Mouse (Mus musculus) liver, embryonic 11.5 days (tissue): ENCODE measurements around the gene Apoa4. TPM values are rescaled to one million over a fixed set of nuclear protein-coding genes. Genes with fewer than 3 reads are reported as not detected.

Experiments
- ATAC-seq: fragments of 200-750 bp; cut with Nextera tagmentation; replicated peaks from 2 replicates; pipeline ENCODE4 v1.8.0; 2017; ENCODE audit warnings: moderate number of reproducible peaks, mild to moderate bottlenecking, moderate TSS enrichment, moderate library complexity; ENCODE audit not compliant: low FRiP score
- DNase-seq: peaks from one replicate; pipeline ENCODE4 v3.0.0-alpha.2; 2017; ENCODE audit warnings: low spot score
- H3K27ac ChIP-seq: fragments of 300-500 bp; sonication (generic); 2 replicates; pipeline ENCODE4 v1.5.1; 2014; ENCODE audit warnings: mild to moderate bottlenecking, low read depth, low read length, control low read depth
- H3K27me3 ChIP-seq: fragments of 300-500 bp; sonication (generic); replicated peaks from 2 replicates; pipeline ENCODE4 v1.6.1; 2014; ENCODE audit warnings: low read length, mixed read lengths; ENCODE audit not compliant: control insufficient read depth, insufficient read depth
- H3K36me3 ChIP-seq: fragments of 300-500 bp; sonication (generic); 2 replicates; pipeline ENCODE4 v1.6.1; 2014; ENCODE audit warnings: mild to moderate bottlenecking, low read length, moderate library complexity, mixed read lengths; ENCODE audit not compliant: control insufficient read depth, insufficient read depth
- H3K4me1 ChIP-seq: fragments of 300-500 bp; sonication (generic); replicated peaks from 2 replicates; pipeline ENCODE4 v1.6.1; 2014; ENCODE audit warnings: low read length, mixed read lengths; ENCODE audit not compliant: control insufficient read depth, insufficient read depth
- H3K4me2 ChIP-seq: fragments of 300-500 bp; sonication (generic); 2 replicates; pipeline ENCODE4 v1.6.1; 2014; ENCODE audit warnings: mild to moderate bottlenecking, control low read depth, moderate library complexity
- H3K4me3 ChIP-seq: fragments of 300-500 bp; sonication (generic); 2 replicates; pipeline ENCODE4 v1.5.1; 2014; ENCODE audit warnings: low read depth, low read length, control low read depth
- H3K9ac ChIP-seq: fragments of 300-500 bp; sonication (generic); 2 replicates; pipeline ENCODE4 v1.6.1; 2014; ENCODE audit warnings: low read depth, low read length, control low read depth
- H3K9me3 ChIP-seq: fragments of 300-500 bp; sonication (generic); 2 replicates; pipeline ENCODE4 v1.6.1; 2016; ENCODE audit warnings: low read length, inconsistent platforms, mixed read lengths; ENCODE audit not compliant: control insufficient read depth
- WGBS: fragments of 180-500 bp; shearing (Covaris S2); extraction: QIAGEN DNeasy Blood & Tissue Kit; methylation state at CpG from one replicate; pipeline ENCODE4 v1.1.7; 2014; 5-methylcytosine and 5-hydroxymethylcytosine counted together
- polyA plus RNA-seq: library from polyadenylated mRNA; unstranded; fragments of >200 nt; fragmentation: Nextera tagmentation; extraction: Ambion mirVana; gene quantifications from 2 replicates; pipeline ENCODE4 v1.2.1, GENCODE M21; 2014

The Apoa4 gene
- polyA plus RNA-seq, 1 experiment from 2014 or later, result not detected

DNA sequence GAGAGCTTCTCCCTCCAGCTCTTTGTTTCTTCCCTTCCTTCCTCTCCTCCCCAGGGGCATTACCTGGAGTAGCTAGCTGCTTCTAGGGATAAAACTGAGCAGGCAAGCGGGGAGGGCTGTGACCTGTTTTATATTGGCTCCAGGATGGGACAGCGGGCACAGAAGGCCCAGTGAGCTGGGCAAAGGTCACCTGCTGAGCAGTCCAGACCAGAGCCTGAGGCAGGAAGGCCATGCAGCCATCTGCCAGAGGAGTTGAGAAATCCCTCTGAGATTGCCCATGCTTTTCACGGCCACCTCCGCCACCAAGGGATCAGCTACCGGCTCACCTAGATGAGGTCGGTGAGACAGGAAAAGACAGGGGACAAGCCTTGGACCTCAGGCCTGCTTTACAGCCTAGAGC, 5.3 kb upstream of the Apoa4 start:
- no peak overlapping the region for H3K9ac ChIP-seq
- H3K9me3 ChIP-seq, result no peaks in the 10 kb centered on the region
- H3K4me3 ChIP-seq, result no peak overlapping the region
- 81% methylated on average over 6 of the region's 6 CpGs for WGBS
- ATAC-seq (no peak), DNase-seq (no peak)
- peaks cover 6% of the 10 kb centered on the region; the same call in 1 of the 2 replicates for H3K4me1 ChIP-seq
- no peak overlapping the region for H3K27ac ChIP-seq
- no peaks in the 10 kb centered on the region for H3K36me3 ChIP-seq
- no peak overlapping the region for H3K4me2 ChIP-seq
- no peaks in the 10 kb centered on the region; the same call in none of the 2 replicates for H3K27me3 ChIP-seq

DNA sequence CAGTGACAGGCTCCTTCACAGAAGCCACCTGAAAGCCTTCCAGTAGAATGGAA, 5.1 kb upstream of the Apoa4 start, which contains the start of gene Apoc3:
Apoc3 (minus strand) TSS at position 41 of the 53 bp plus-strand sequence.
- H3K9me3 ChIP-seq, result no peaks in the 10 kb centered on the region
- no peak for DNase-seq
- H3K4me3 ChIP-seq, result no peak within 1 kb of the TSS
- H3K4me2 ChIP-seq, result no peak within 1 kb of the TSS
- H3K27me3 ChIP-seq, result no peaks in the 10 kb centered on the region; the same call in none of the 2 replicates
- ATAC-seq, result no peak
- no peaks in the 10 kb centered on the region for H3K36me3 ChIP-seq
- H3K4me1 ChIP-seq, result peaks cover 5% of the 10 kb centered on the region; the same call in 1 of the 2 replicates
- no peak within 1 kb of the TSS for H3K9ac ChIP-seq
- H3K27ac ChIP-seq, result no peak within 1 kb of the TSS

DNA sequence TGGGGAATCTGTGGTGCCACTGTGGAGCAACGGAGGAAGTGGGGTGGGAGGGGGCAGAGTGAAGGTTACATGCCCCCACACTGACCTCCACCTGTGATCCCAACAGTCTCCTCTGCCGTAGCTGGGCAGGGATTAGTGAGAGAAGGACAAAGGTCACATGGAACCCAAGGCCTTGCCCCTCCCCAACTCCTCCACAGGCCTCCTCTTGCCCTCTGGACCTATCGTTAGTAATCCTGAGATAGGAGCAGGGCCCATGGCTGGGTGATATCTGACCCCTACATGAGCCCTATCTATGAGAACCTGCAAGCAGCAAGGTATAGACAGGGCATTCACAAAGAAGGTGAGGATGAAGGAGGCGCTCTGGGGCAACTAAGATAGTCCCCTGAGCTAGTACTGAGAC, 4.8 kb upstream of the Apoa4 start:
- Histone ChIP-seq H3K9ac (no peak overlapping the region), H3K4me3 (no peak overlapping the region), H3K4me2 (no peak overlapping the region), H3K27ac (no peak overlapping the region), H3K27me3 (no peaks in the 10 kb centered on the region; the same call in none of the 2 replicates), H3K9me3 (no peaks in the 10 kb centered on the region), H3K4me1 (peaks cover 4% of the 10 kb centered on the region; the same call in 1 of the 2 replicates), H3K36me3 (no peaks in the 10 kb centered on the region)
- ATAC-seq (peak; percentile 76), DNase-seq (no peak)
- 36% methylated on average over 4 of the region's 4 CpGs for WGBS

DNA sequence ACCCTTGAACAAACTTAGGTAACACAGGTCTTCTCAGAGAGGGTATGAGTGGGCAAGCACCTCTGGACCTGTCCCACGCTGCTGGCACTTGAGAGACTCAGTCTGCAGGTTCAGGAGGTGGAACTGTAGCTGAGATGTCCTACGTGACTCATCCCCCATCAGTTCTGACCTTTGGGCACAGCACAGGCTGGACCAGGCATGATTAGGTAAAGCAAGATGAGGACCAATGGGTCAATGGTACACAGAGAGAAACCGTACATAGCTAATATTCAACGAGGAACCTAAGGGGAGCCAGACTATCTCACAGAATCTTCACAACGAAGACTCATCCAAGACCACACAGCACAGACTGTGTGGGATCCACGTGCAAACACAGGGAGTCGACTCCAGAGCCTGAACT, 1.6 kb upstream of the Apoa4 start:
- Histone ChIP-seq H3K4me3 (no peak overlapping the region), H3K36me3 (no peaks in the 10 kb centered on the region), H3K27me3 (no peaks in the 10 kb centered on the region), H3K27ac (no peak overlapping the region), H3K4me2 (no peak overlapping the region), H3K9me3 (no peaks in the 10 kb centered on the region), H3K9ac (no peak overlapping the region), H3K4me1 (peaks cover 4% of the 10 kb centered on the region; the same call in 1 of the 2 replicates)
- no peak for ATAC-seq
- DNase-seq, result no peak
- WGBS, result 78% methylated on average over 7 of the region's 7 CpGs

DNA sequence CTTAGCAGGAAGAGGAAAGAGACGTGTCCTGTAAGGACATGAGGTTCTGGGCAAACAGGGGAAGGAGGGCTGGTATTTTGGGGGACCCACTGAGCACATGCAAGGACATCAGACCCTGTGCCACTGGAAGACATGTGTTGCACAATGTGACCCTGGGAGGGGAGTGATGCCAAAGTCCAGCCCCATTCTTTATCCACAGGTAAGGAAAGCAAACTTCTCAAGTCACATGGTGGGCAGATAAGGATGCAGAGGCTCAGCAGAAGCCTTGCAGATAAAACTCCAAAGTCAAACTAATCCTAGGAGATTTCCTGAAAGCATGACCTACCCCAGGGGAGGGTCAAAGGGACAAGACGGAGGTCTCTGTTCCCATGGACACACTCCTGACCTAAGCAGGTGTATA, 1.3 kb downstream of the Apoa4 start:
- Histone ChIP-seq H3K9me3 (no peaks in the 10 kb centered on the region), H3K4me2 (no peak overlapping the region), H3K27ac (no peak overlapping the region), H3K4me1 (no peaks in the 10 kb centered on the region; the same call in 1 of the 2 replicates), H3K9ac (no peak overlapping the region), H3K36me3 (no peaks in the 10 kb centered on the region), H3K27me3 (no peaks in the 10 kb centered on the region), H3K4me3 (no peak overlapping the region)
- ATAC-seq (no peak), DNase-seq (no peak)
- 66% methylated on average over 2 of the region's 2 CpGs for WGBS

DNA sequence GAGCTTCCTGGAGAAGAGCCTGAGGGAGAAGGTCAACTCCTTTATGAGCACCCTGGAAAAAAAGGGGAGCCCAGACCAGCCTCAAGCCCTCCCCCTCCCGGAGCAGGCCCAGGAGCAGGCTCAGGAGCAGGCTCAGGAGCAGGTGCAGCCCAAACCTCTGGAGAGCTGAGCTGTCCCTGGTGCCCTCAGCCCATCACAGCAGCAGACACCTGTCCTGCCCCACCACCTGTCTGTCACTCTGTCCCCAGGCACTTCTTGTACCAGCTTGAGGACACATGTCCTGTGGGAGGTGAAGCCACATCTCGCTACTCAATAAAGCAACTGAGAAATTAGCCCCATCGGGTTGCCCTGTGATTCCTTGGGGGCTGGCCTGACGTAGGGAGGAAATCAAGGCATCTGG, 2.6 kb downstream of the Apoa4 start:
- H3K36me3 ChIP-seq, result no peaks in the 10 kb centered on the region
- no peak overlapping the region for H3K4me2 ChIP-seq
- H3K27me3 ChIP-seq, result no peaks in the 10 kb centered on the region
- no peak for DNase-seq
- no peak overlapping the region for H3K4me3 ChIP-seq
- H3K9me3 ChIP-seq, result no peaks in the 10 kb centered on the region
- H3K27ac ChIP-seq, result no peak overlapping the region
- no peak overlapping the region for H3K9ac ChIP-seq
- H3K4me1 ChIP-seq, result no peaks in the 10 kb centered on the region; the same call in 1 of the 2 replicates
- no peak for ATAC-seq
- WGBS, result 80% methylated on average over 4 of the region's 4 CpGs

DNA sequence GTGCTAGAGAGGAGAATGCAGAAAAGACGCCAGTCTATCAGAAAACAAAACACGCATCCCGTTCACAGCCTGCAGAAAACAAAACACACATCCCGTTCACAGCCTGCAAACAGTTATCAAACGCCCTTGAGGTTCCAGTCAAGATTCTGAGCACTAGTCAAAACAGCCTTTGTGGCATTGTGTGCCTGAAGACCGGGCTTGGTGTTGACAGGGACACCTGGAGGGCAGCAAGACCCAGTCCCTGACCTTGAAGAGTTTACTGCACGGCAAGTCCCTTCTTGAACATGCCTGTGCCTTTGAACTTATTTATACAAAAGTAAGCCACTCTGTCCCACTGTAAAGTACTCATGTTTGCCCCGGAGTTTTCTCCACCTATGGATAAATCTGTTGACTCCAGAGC, 3.1 kb downstream of the Apoa4 start:
- no peaks in the 10 kb centered on the region for H3K9me3 ChIP-seq
- no peak overlapping the region for H3K9ac ChIP-seq
- no peak overlapping the region for H3K4me2 ChIP-seq
- no peaks in the 10 kb centered on the region for H3K36me3 ChIP-seq
- no peak overlapping the region for H3K4me3 ChIP-seq
- H3K27me3 ChIP-seq, result no peaks in the 10 kb centered on the region
- ATAC-seq, result no peak
- WGBS, result 71% methylated on average over 8 of the region's 8 CpGs
- H3K4me1 ChIP-seq, result no peaks in the 10 kb centered on the region
- no peak for DNase-seq
- no peak overlapping the region for H3K27ac ChIP-seq

DNA sequence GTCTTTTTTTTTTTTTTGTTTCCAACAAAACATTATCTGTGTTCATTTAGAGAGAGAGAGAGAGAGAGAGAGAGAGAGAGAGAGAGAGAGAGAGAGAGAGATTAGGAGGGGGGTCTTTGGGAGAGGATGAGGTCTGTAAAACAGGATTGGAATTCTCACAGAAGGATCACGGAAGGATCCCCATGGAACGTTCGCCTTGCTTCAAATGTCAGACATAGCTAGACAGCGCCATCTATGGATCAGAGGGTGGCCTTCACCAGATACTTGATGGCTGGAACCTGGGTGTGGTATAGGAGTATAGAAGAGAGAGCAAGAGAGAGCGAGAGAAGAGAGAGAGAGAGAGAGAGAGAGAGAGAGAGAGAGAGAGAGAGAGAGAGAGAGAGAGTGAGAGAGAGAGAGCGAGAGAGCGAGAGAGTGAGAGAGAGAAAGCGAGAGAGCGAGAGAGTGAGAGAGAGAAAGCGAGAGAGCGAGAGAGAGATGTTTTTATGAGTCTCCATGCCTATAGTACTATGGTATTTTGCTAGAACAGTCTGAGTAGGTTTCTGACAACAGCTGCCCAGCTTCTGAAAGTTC, 6.3 kb downstream of the Apoa4 start:
- H3K27me3 ChIP-seq, result no peaks in the 10 kb centered on the region
- 29% methylated on average over 11 of the region's 11 CpGs for WGBS
- no peak for DNase-seq
- no peak overlapping the region for H3K9ac ChIP-seq
- H3K27ac ChIP-seq, result no peak overlapping the region
- no peaks in the 10 kb centered on the region for H3K9me3 ChIP-seq
- no peaks in the 10 kb centered on the region for H3K4me1 ChIP-seq
- no peak; the same call in 1 of the 2 replicates for ATAC-seq
- no peak overlapping the region for H3K4me3 ChIP-seq
- peak overlapping the region; percentile 26; the same call in 1 of the 2 replicates for H3K4me2 ChIP-seq
- H3K36me3 ChIP-seq, result no peaks in the 10 kb centered on the region

DNA sequence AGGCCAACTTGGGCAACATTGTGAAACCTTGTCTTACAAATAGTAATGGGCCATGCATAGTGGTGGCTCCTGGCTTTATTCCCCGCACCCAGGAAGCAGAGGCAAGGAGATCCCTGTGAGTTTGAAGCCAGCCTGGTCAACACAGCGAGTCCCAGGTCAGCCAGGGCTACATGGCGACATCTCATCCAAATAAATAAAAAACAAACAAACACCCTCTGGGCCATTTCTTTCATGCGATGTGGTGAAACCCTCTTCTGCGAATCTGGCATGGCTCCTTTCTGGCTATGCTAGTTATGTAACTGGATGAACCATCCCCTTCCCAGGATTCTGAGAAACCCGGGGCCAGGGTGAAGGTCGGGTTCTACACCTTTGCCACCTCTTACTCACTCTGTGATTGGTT, 15.7 kb downstream of the Apoa4 start:
- no peaks in the 10 kb centered on the region for H3K36me3 ChIP-seq
- ATAC-seq (no peak), DNase-seq (no peak)
- no peaks in the 10 kb centered on the region for H3K4me1 ChIP-seq
- H3K4me2 ChIP-seq, result no peak overlapping the region
- no peaks in the 10 kb centered on the region for H3K9me3 ChIP-seq
- H3K27ac ChIP-seq, result no peak overlapping the region
- H3K27me3 ChIP-seq, result no peaks in the 10 kb centered on the region
- WGBS, result 85% methylated on average over 7 of the region's 7 CpGs
- H3K4me3 ChIP-seq, result no peak overlapping the region
- H3K9ac ChIP-seq, result no peak overlapping the region
